Mouse (Mus musculus) lung, adult 2 months (tissue): ENCODE measurements around the gene Nrxn3.

Experiments used
- CTCF ChIP-seq: fragments of 200-500 bp; IDR thresholded peaks from 2 replicates; pipeline ENCODE4 v1.5.1; 2011; ENCODE audit warnings: mild to moderate bottlenecking, low read length, control low read depth; ENCODE audit not compliant: insufficient read depth
- POLR2A ChIP-seq: fragments of 200-500 bp; IDR thresholded peaks from 2 replicates; pipeline ENCODE4 v1.6.1; 2011; ENCODE audit warnings: low read depth, mild to moderate bottlenecking, control low read depth, low read length, borderline replicate concordance; ENCODE audit errors: extremely low read depth

DNA sequence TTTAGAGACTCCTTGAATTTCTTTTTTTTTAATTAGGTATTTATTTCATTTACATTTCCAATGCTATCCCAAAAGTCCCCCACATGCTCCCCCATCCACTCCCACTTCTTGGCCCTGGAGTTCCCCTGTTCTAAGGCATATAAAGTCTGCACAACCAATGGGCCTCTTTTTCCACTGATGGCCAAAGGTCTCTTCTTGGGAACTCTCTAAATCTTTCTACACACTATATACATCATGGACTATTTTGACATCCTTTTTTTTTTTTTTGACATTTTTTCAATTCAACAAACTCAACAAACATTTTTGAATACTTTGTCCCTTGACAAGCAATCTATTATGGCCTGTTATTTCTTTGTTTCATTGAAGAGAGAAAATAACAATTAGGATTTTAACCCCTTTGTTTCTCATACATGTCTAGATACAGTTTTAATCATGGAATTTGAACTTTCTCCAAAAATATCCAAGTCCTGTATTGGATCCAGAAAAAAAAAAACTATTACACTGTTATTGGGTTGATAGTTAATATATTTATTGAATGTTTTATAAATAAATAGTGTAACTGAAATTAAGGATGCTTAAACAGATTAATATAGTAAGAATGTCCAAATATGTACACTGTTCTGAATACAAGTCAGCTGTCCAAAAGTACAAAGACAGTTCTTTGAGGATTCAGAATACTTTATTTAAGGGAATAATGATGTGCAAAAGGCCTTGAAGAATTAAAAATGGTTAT, 1615.0 kb downstream of the Nrxn3 start:
- TF ChIP-seq CTCF (no peak), POLR2A (no peak)
